Mouse (Mus musculus) CD8-positive naive resting alpha-beta T cell, adult 57 days (primary cell): ENCODE measurements around the gene Ephx3. TPM values are rescaled to one million over a fixed set of nuclear protein-coding genes. Genes with fewer than 3 reads are reported as not detected.

Experiments used
- total RNA-seq: library from RNA; stranded (reverse); gene quantifications from one replicate; pipeline ENCODE4 v1.2.4, GENCODE M21; 2023

The Ephx3 gene
- 3.6 TPM for total RNA-seq

GRCm38 (mm10) chr17:32188863-32189636 is at the start of gene Ephx3:
Gene Ephx3 (minus strand): TSS chr17:32189549.

DNA sequence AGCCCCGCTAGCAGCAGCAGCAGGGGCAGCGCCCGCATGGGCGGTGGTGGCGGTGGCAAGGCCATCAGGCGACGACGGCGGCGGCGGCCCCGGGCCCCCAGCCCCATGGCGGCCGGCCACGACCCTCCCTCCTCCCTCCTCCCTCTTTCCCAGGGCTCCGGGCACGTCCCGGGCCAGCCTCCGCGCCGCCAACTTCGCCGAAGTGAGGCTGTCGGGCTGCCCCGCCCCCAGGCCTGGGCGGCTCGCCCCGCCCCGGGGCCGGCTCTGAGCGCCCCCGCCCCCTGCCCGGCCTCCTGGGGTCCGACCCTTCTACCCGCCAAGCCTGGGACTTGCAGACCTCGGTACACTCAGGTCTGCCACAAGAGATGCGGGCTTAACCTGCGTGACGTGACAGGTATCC is 22.7 kb downstream of the Ephx3 start, which contains the start of gene Notch3:
Gene Notch3, minus strand, starts transcription at position 166 of the 400 bp plus-strand sequence.

Other genes with a start within 250 kb of the Ephx3 start
- 71.6 TPM for gene Rrp1b, start 153.4 kb downstream of the Ephx3 start, total RNA-seq
- gene Hsf2bp, start 153.2 kb downstream of the Ephx3 start, total RNA-seq = not detected
- 0.18 TPM for gene Notch3, start 22.7 kb downstream of the Ephx3 start, total RNA-seq
- gene Brd4, start 95.2 kb upstream of the Ephx3 start, total RNA-seq = 275 TPM
- 284 TPM for gene Akap8, start 131.7 kb upstream of the Ephx3 start, total RNA-seq
- gene Akap8l, start 161.1 kb upstream of the Ephx3 start, total RNA-seq = 186 TPM
- 32.1 TPM for gene Wiz, start 199.9 kb upstream of the Ephx3 start, total RNA-seq
- gene Rasal3, start 214.0 kb upstream of the Ephx3 start, total RNA-seq = 562 TPM
- gene Pglyrp2, start 234.6 kb upstream of the Ephx3 start, total RNA-seq = 69.5 TPM